Mouse (Mus musculus) kidney, embryonic 16.5 days (tissue): ENCODE results near the gene H2afy. TPM values are rescaled to one million over a fixed set of nuclear protein-coding genes. Genes with fewer than 3 reads are reported as not detected.
A peak's percentile ranks its signal among the peaks of the same experiment; 100 is the strongest.

Source experiments
- ATAC-seq: fragments of 200-750 bp; cut with Nextera tagmentation; 2 replicates; pipeline ENCODE4 v1.8.0; 2017; ENCODE audit warnings: moderate TSS enrichment; ENCODE audit not compliant: low FRiP score, low TSS enrichment
- H3K27ac ChIP-seq: fragments of 300-500 bp; sonication (generic); 2 replicates; pipeline ENCODE4 v1.5.1; 2014; ENCODE audit warnings: low read length
- H3K27me3 ChIP-seq: fragments of 300-500 bp; sonication (generic); 2 replicates; pipeline ENCODE4 v1.6.1; 2014; ENCODE audit warnings: low read length, control low read depth, mixed read lengths; ENCODE audit not compliant: insufficient read depth
- H3K36me3 ChIP-seq: fragments of 300-500 bp; sonication (generic); 2 replicates; pipeline ENCODE4 v1.6.1; 2014; ENCODE audit warnings: low read length, control low read depth, mixed read lengths; ENCODE audit not compliant: insufficient read depth
- H3K4me1 ChIP-seq: fragments of 300-500 bp; sonication (generic); 2 replicates; pipeline ENCODE4 v1.6.1; 2014; ENCODE audit warnings: low read length, control low read depth, mixed read lengths; ENCODE audit not compliant: insufficient read depth
- H3K4me2 ChIP-seq: fragments of 300-500 bp; sonication (generic); replicated peaks from 2 replicates; pipeline ENCODE4 v1.6.1; 2014; ENCODE audit warnings: low read depth, low read length
- H3K4me3 ChIP-seq: fragments of 300-500 bp; sonication (generic); 2 replicates; pipeline ENCODE4 v1.5.1; 2014; ENCODE audit warnings: mild to moderate bottlenecking, low read length
- H3K9ac ChIP-seq: fragments of 300-500 bp; sonication (generic); replicated peaks from 2 replicates; pipeline ENCODE4 v1.6.1; 2014; ENCODE audit warnings: low read length
- H3K9me3 ChIP-seq: fragments of 300-500 bp; sonication (generic); 2 replicates; pipeline ENCODE4 v1.6.1; 2016; ENCODE audit warnings: low read length, control low read depth
- WGBS: fragments of 180-500 bp; shearing (Covaris S2); extraction: QIAGEN DNeasy Blood & Tissue Kit; methylation state at CpG from one replicate; pipeline ENCODE4 v1.1.7; 2014; 5-methylcytosine and 5-hydroxymethylcytosine counted together
- polyA plus RNA-seq: library from polyadenylated mRNA; unstranded; fragments of >200 nt; fragmentation: Nextera tagmentation; extraction: Ambion mirVana; gene quantifications from 2 replicates; pipeline ENCODE4 v1.2.1, GENCODE M21; 2015

The H2afy gene
- polyA plus RNA-seq, 1 experiment from 2014 or later: 367 TPM

- Histone ChIP-seq H3K4me3 (no peak overlapping the region), H3K4me2 (no peak overlapping the region), H3K4me1 (peaks cover 11% of the 10 kb centered on the region), H3K27me3 (peaks cover 3% of the 10 kb centered on the region; the same call in 1 of the 2 replicates), H3K9ac (no peak overlapping the region), H3K27ac (no peak overlapping the region), H3K9me3 (no peaks in the 10 kb centered on the region), H3K36me3 (no peaks in the 10 kb centered on the region)
- peak; percentile 58; the same call in 1 of the 2 replicates for ATAC-seq
- WGBS: 22% methylated on average over 10 of the region's 14 CpGs
Measured at GRCm38 (mm10) chr13:56167446-56168402, 31.6 kb upstream of the H2afy start.

GRCm38 (mm10) chr13:56165561-56165960 is 29.4 kb upstream of the H2afy start:
- H3K4me1 ChIP-seq: peaks cover 7% of the 10 kb centered on the region
- no peaks in the 10 kb centered on the region for H3K36me3 ChIP-seq
- WGBS: 84% methylated on average over 11 of the region's 11 CpGs
- no peak overlapping the region for H3K4me3 ChIP-seq
- no peak overlapping the region for H3K4me2 ChIP-seq
- H3K27ac ChIP-seq: no peak overlapping the region
- peaks cover 3% of the 10 kb centered on the region; the same call in 1 of the 2 replicates for H3K27me3 ChIP-seq
- no peak overlapping the region for H3K9ac ChIP-seq
- H3K9me3 ChIP-seq: no peaks in the 10 kb centered on the region
- no peak for ATAC-seq

GRCm38 (mm10) chr13:56164372-56164771 is 28.2 kb upstream of the H2afy start:
- H3K27me3 ChIP-seq: no peaks in the 10 kb centered on the region
- no peak for ATAC-seq
- H3K9me3 ChIP-seq: no peaks in the 10 kb centered on the region
- H3K4me1 ChIP-seq: peaks cover 13% of the 10 kb centered on the region
- no peaks in the 10 kb centered on the region for H3K36me3 ChIP-seq
- H3K27ac ChIP-seq: no peak overlapping the region
- H3K9ac ChIP-seq: no peak overlapping the region
- H3K4me2 ChIP-seq: no peak overlapping the region
- WGBS: 64% methylated on average over 3 of the region's 3 CpGs
- no peak overlapping the region for H3K4me3 ChIP-seq

DNA sequence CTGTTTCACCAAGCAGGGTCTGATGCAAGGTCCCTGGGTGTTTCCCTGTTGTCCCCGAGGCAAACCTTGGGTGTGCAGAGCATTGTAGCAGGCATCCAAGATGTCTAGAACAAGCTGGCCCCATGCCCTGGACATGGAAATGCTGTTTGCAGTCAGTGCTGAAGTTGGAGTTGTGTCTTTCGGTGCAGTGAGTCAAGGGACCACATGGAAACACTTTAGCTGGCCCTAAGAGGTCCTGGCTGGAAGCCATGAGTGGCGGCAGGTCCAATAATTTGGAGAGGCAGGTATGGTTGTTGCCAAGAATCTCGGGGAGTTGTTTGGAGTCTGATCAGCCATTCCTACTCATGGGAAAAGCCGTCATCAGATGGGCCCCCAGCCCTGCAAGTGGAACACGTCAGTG is 27.6 kb upstream of the H2afy start:
- no peak overlapping the region for H3K4me3 ChIP-seq
- 65% methylated on average over 6 of the region's 6 CpGs for WGBS
- H3K4me2 ChIP-seq: no peak overlapping the region
- H3K27ac ChIP-seq: no peak overlapping the region
- H3K4me1 ChIP-seq: peaks cover 18% of the 10 kb centered on the region
- no peaks in the 10 kb centered on the region for H3K27me3 ChIP-seq
- H3K9ac ChIP-seq: no peak overlapping the region
- no peaks in the 10 kb centered on the region for H3K36me3 ChIP-seq
- no peak for ATAC-seq
- H3K9me3 ChIP-seq: no peaks in the 10 kb centered on the region

DNA sequence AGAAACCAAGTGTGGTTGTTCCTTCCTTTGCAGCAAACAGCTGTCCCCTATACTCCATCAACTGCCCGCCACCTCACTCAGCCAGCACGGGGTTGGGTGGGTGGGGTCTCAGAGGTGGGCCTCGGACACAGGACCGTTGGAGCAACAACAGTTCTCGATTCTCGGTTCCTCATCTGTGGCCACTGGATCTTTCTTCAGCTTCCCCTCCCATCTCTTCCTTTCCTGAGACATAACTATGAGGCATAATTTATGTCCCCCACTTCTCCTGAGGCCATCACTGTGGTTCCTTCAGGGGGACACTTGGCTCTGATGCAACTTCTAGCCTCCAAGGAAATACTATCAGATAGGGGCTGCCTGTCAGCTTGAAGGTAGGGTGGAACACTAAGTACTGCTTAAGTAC is 26.7 kb upstream of the H2afy start:
- 49% methylated on average over 6 of the region's 6 CpGs for WGBS
- ATAC-seq: no peak
- Histone ChIP-seq H3K36me3 (no peaks in the 10 kb centered on the region), H3K4me1 (peaks cover 16% of the 10 kb centered on the region), H3K27ac (no peak overlapping the region), H3K27me3 (no peaks in the 10 kb centered on the region), H3K9ac (no peak overlapping the region), H3K4me2 (no peak overlapping the region), H3K9me3 (no peaks in the 10 kb centered on the region), H3K4me3 (no peak overlapping the region)

- no peak overlapping the region for H3K4me2 ChIP-seq
Measured at GRCm38 (mm10) chr13:56159614-56160363, 23.6 kb upstream of the H2afy start.

GRCm38 (mm10) chr13:56159016-56159601 is 22.9 kb upstream of the H2afy start:
- no peak overlapping the region for H3K27ac ChIP-seq
- ATAC-seq: peak; percentile 55
- no peak overlapping the region for H3K4me3 ChIP-seq
- peaks cover 20% of the 10 kb centered on the region for H3K4me1 ChIP-seq
- H3K9ac ChIP-seq: no peak overlapping the region
- peaks cover 5% of the 10 kb centered on the region; the same call in 1 of the 2 replicates for H3K27me3 ChIP-seq
- H3K36me3 ChIP-seq: no peaks in the 10 kb centered on the region
- H3K4me2 ChIP-seq: no peak overlapping the region; the same call in 1 of the 2 replicates
- 31% methylated on average over 14 of the region's 14 CpGs for WGBS
- no peaks in the 10 kb centered on the region for H3K9me3 ChIP-seq

More at GRCm38 (mm10) chr13:56159614-56160363, 23.6 kb upstream of the H2afy start:
- Histone ChIP-seq H3K36me3 (no peaks in the 10 kb centered on the region), H3K9me3 (no peaks in the 10 kb centered on the region), H3K27ac (no peak overlapping the region), H3K27me3 (peaks cover 5% of the 10 kb centered on the region; the same call in 1 of the 2 replicates), H3K4me3 (no peak overlapping the region), H3K4me1 (peaks cover 20% of the 10 kb centered on the region), H3K9ac (no peak overlapping the region)
- 5% methylated on average over 17 of the region's 17 CpGs for WGBS
- ATAC-seq: peak; percentile 23; the same call in 1 of the 2 replicates

- Histone ChIP-seq H3K27me3 (peaks cover 5% of the 10 kb centered on the region), H3K36me3 (no peaks in the 10 kb centered on the region), H3K4me2 (no peak overlapping the region), H3K4me3 (no peak overlapping the region), H3K27ac (no peak overlapping the region), H3K9ac (no peak overlapping the region), H3K9me3 (no peaks in the 10 kb centered on the region), H3K4me1 (peaks cover 22% of the 10 kb centered on the region)
- WGBS: 55% methylated on average over 7 of the region's 7 CpGs
- ATAC-seq: no peak
Measured at GRCm38 (mm10) chr13:56155671-56156070, 19.5 kb upstream of the H2afy start.

- no peak overlapping the region for H3K9ac ChIP-seq
- H3K4me2 ChIP-seq: no peak overlapping the region
- no peak for ATAC-seq
- H3K27me3 ChIP-seq: peaks cover 7% of the 10 kb centered on the region
- WGBS: 14% methylated on average over 5 of the region's 5 CpGs
- H3K27ac ChIP-seq: no peak overlapping the region
- no peaks in the 10 kb centered on the region for H3K36me3 ChIP-seq
- peaks cover 20% of the 10 kb centered on the region for H3K4me1 ChIP-seq
- no peak overlapping the region for H3K4me3 ChIP-seq
- H3K9me3 ChIP-seq: no peaks in the 10 kb centered on the region
Measured at GRCm38 (mm10) chr13:56155048-56155447, 18.9 kb upstream of the H2afy start.
